Mouse (Mus musculus) MEL (cell line): ENCODE results near the gene Baiap2. TPM values are rescaled to one million over a fixed set of nuclear protein-coding genes. Genes with fewer than 3 reads are reported as not detected.

Source experiments
- DNase-seq: peaks from one replicate; pipeline ENCODE4 v3.0.0; 2011; ENCODE audit warnings: low read depth, low spot score
- H3K27ac ChIP-seq: 2 replicates; pipeline ENCODE4 v1.5.1; 2012; ENCODE audit warnings: low read depth, mild to moderate bottlenecking, control low read depth, low read length, moderate library complexity; ENCODE audit not compliant: control insufficient read depth
- H3K27me3 ChIP-seq, 2 experiments: fragments of 150-350 bp in 1 of 2; sonication (generic) in 1 of 2; 2 replicates each; pipeline ENCODE4 v1.6.1; 2012; ENCODE audit warnings: low read length in 2 of 2, mild to moderate bottlenecking in 2 of 2, improper control_type of control experiment in 1 of 2, moderate library complexity in 1 of 2; ENCODE audit not compliant: insufficient read depth in 2 of 2, control insufficient read depth in 1 of 2
- H3K36me3 ChIP-seq, 2 experiments: 2 replicates each; pipeline ENCODE4 v1.6.1; 2012 to 2014; ENCODE audit warnings: low read length in 2 of 2, improper control_type of control experiment in 1 of 2, inconsistent platforms in 1 of 2, mild to moderate bottlenecking in 1 of 2; ENCODE audit not compliant: insufficient read depth in 2 of 2, control insufficient read depth in 1 of 2
- H3K4me1 ChIP-seq, 2 experiments: fragments of 150-350 bp in 1 of 2; sonication (generic) in 1 of 2; 2 replicates each; pipeline ENCODE4 v1.6.1; 2012; ENCODE audit warnings: low read length in 2 of 2, improper control_type of control experiment in 1 of 2, mild to moderate bottlenecking in 1 of 2; ENCODE audit not compliant: insufficient read depth in 2 of 2, control insufficient read depth in 1 of 2
- H3K4me3 ChIP-seq, 2 experiments: fragments of 150-350 bp in 1 of 2; sonication (generic) in 1 of 2; 2 replicates each; pipeline ENCODE4 v1.5.1; 2012; ENCODE audit warnings: low read depth in 2 of 2, low read length in 2 of 2, mild to moderate bottlenecking in 2 of 2, moderate library complexity in 2 of 2, control low read depth in 1 of 2, improper control_type of control experiment in 1 of 2; ENCODE audit not compliant: control insufficient read depth in 1 of 2, insufficient read depth in 1 of 2
- H3K79me2 ChIP-seq: 2 replicates; pipeline ENCODE4 v1.6.1; 2012; ENCODE audit warnings: mild to moderate bottlenecking, low read length, moderate library complexity; ENCODE audit not compliant: control insufficient read depth, poor library complexity, insufficient read depth
- H3K9ac ChIP-seq: 2 replicates; pipeline ENCODE4 v1.6.1; 2012; ENCODE audit warnings: low read depth, mild to moderate bottlenecking, control low read depth, low read length, moderate library complexity; ENCODE audit not compliant: control insufficient read depth, poor library complexity, severe bottlenecking
- H3K9me3 ChIP-seq: fragments of 150-350 bp; sonication (generic); replicated peaks from 2 replicates; pipeline ENCODE4 v1.6.1; 2012; ENCODE audit warnings: mild to moderate bottlenecking, low read length, improper control_type of control experiment, moderate library complexity; ENCODE audit not compliant: insufficient read depth
- BHLHE40 ChIP-seq: IDR thresholded peaks from 2 replicates; pipeline ENCODE4 v1.6.1; 2012; ENCODE audit warnings: low read depth, mild to moderate bottlenecking, inconsistent platforms, low read length, improper control_type of control experiment, borderline replicate concordance
- CHD2 ChIP-seq: IDR thresholded peaks from 2 replicates; pipeline ENCODE4 v1.6.1; 2011; ENCODE audit warnings: low read length, improper control_type of control experiment
- ELF1 ChIP-seq: IDR thresholded peaks from 2 replicates; pipeline ENCODE4 v1.6.1; 2014; ENCODE audit warnings: low read depth, mild to moderate bottlenecking, inconsistent platforms, low read length, improper control_type of control experiment, moderate library complexity
- ETS1 ChIP-seq: IDR thresholded peaks from 2 replicates; pipeline ENCODE4 v1.6.1; 2012; ENCODE audit warnings: low read depth, mild to moderate bottlenecking, inconsistent platforms, low read length, improper control_type of control experiment, moderate library complexity
- MAFK ChIP-seq: IDR thresholded peaks from 2 replicates; pipeline ENCODE4 v1.6.1; 2011; ENCODE audit warnings: low read depth, mild to moderate bottlenecking, low read length, improper control_type of control experiment, borderline replicate concordance
- MEF2A ChIP-seq: IDR thresholded peaks from 2 replicates; pipeline ENCODE4 v1.6.1; 2014; ENCODE audit warnings: low read depth, mild to moderate bottlenecking, inconsistent platforms, low read length, improper control_type of control experiment; ENCODE audit not compliant: poor library complexity, insufficient replicate concordance, severe bottlenecking; ENCODE audit errors: extremely low read depth
- NELFE ChIP-seq: IDR thresholded peaks from 2 replicates; pipeline ENCODE4 v1.6.1; 2011; ENCODE audit warnings: low read depth, low read length, improper control_type of control experiment
- SIN3A ChIP-seq: IDR thresholded peaks from 2 replicates; pipeline ENCODE4 v1.6.1; 2012; ENCODE audit warnings: low read length, improper control_type of control experiment, inconsistent platforms
- USF1 ChIP-seq: IDR thresholded peaks from 2 replicates; pipeline ENCODE4 v1.6.1; 2014; ENCODE audit warnings: low read depth, mild to moderate bottlenecking, inconsistent platforms, low read length, improper control_type of control experiment, moderate library complexity
- ZNF384 ChIP-seq: IDR thresholded peaks from 2 replicates; pipeline ENCODE4 v1.6.1; 2012; ENCODE audit warnings: low read depth, mild to moderate bottlenecking, inconsistent platforms, low read length, improper control_type of control experiment
- polyA plus RNA-seq, 2 experiments: library from polyadenylated mRNA; stranded (reverse) in 1 of 2; unstranded in 1 of 2; fragments of >175 nt in 1 of 2; fragments of >200 nt in 1 of 2; gene quantifications; 2 replicates each; pipeline versions ENCODE4 v1.2.1 to v1.2.4; 2012; ENCODE audit warnings: low replicate concordance in 2 of 2, low read depth in 1 of 2; ENCODE audit not compliant: insufficient read length in 2 of 2, insufficient read depth in 1 of 2, missing spikeins in 1 of 2
- total RNA-seq: library from RNA; depleted of rRNA; stranded (reverse); fragments of 300-350 nt; gene quantifications from 2 replicates; pipeline ENCODE4 v1.2.3, GENCODE M21; 2012; rRNA removed

Gene Baiap2
- total and polyA plus RNA-seq, 3 experiments: 27.5 to 31.3 TPM; not detected in 1

- TF ChIP-seq BHLHE40 (no peak), SIN3A (no peak), ZNF384 (no peak), ETS1 (no peak), USF1 (no peak), ELF1 (no peak), MEF2A (no peak), NELFE (no peak)
- no peaks in the 10 kb centered on the region for H3K79me2 ChIP-seq
- no peak overlapping the region for H3K27ac ChIP-seq
- H3K4me3 ChIP-seq: no peak overlapping the region
- no peak overlapping the region for H3K9ac ChIP-seq
- DNase-seq: no peak
- no peaks in the 10 kb centered on the region for H3K36me3 ChIP-seq
- H3K9me3 ChIP-seq: no peaks in the 10 kb centered on the region
- H3K27me3 ChIP-seq: peaks cover 2% of the 10 kb centered on the region in 2 experiments; a peak in 3 of 4 replicates
- no peaks in the 10 kb centered on the region for H3K4me1 ChIP-seq
Measured at GRCm38 (mm10) chr11:120053846-120054245, 111.3 kb downstream of the Baiap2 start.

DNA sequence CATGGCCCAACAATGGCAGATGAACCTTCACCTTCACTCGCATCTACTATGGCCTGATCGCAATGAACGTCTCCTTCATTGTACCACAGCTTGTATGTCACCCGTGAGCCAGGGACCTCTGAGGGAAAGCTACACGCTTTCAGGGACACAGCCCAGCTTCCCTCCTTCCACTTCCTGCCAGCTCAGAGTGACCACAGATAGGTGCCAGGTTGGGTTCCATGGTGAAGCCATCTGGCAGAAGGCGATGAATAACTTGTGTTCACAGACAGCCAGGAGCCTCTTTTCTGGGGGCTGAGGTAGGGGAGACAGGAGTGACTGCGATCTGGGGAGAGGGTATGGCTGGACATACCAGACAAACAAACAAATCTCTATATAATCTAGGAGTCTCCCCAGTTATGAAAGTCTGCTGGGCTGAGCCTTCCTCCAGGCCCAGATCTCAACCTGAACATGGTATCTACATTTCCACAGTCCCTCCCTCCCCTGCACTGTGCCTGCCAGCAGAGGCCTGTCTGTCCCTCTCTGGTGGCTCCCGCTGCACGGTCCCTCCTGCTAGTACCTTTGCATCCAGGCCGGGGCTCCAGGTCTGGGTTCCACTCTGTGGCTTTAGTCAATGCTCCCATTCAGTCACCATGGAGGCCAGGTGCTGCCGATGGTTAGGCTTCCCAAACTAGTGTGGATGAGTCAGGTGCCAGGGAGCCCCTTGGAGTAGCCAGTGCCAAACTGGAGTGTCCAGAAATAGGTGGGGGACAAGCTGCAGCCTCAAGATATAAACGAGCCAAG, 113.6 kb downstream of the Baiap2 start:
- no peaks in the 10 kb centered on the region for H3K79me2 ChIP-seq
- no peak for DNase-seq
- H3K4me3 ChIP-seq: no peak overlapping the region
- peaks cover 2% of the 10 kb centered on the region in 2 experiments; a peak in 3 of 4 replicates for H3K27me3 ChIP-seq
- H3K4me1 ChIP-seq: no peaks in the 10 kb centered on the region
- TF ChIP-seq CHD2: no peak
- TF ChIP-seq MAFK: no peak
- H3K27ac ChIP-seq: no peak overlapping the region
- no peaks in the 10 kb centered on the region for H3K9me3 ChIP-seq
- no peak overlapping the region for H3K9ac ChIP-seq
- H3K36me3 ChIP-seq: no peaks in the 10 kb centered on the region

Other genes starting within 250 kb of the Baiap2 start
- 73.8 and 76.7 TPM in 2 replicates for gene Chmp6, start 29.3 kb upstream of the Baiap2 start, total RNA-seq
- gene Chmp6, start 29.3 kb upstream of the Baiap2 start, polyA plus RNA-seq: 10 to 100 TPM in 1 of 2 experiments, not detected in 1; 58.3 TPM
- 0.04 TPM in 1 of 2 replicates, not detected in the other for gene Aatk, start 104.4 kb downstream of the Baiap2 start, total RNA-seq
- gene Aatk, start 104.4 kb downstream of the Baiap2 start, polyA plus RNA-seq: not detected
- gene Cep131, start 144.1 kb downstream of the Baiap2 start, total RNA-seq: 17.6 and 21.6 TPM in 2 replicates
- gene Cep131, start 144.1 kb downstream of the Baiap2 start, polyA plus RNA-seq: 10 to 100 TPM in 1 of 2 experiments, not detected in 1; 26.6 TPM
- gene Tepsin, start 156.0 kb downstream of the Baiap2 start, total RNA-seq: 12.6 and 16.6 TPM in 2 replicates
- gene Tepsin, start 156.0 kb downstream of the Baiap2 start, polyA plus RNA-seq: 10 to 100 TPM in 1 of 2 experiments, not detected in 1; 14.3 TPM
- gene Ndufaf8, start 156.2 kb downstream of the Baiap2 start, total RNA-seq: 99.2 and 120 TPM in 2 replicates
- 10 to 100 TPM in 1 of 2 experiments, not detected in 1; 77.6 TPM for gene Ndufaf8, start 156.2 kb downstream of the Baiap2 start, polyA plus RNA-seq
- 71.3 and 78.2 TPM in 2 replicates for gene Slc38a10, start 208.6 kb downstream of the Baiap2 start, total RNA-seq
- 10 to 100 TPM in 1 of 2 experiments, not detected in 1; 80.7 TPM for gene Slc38a10, start 208.6 kb downstream of the Baiap2 start, polyA plus RNA-seq